Mouse (Mus musculus): Measurements from ENCODE around the gene Fxr2. TPM values are rescaled to one million over a fixed set of nuclear protein-coding genes. Genes with fewer than 3 reads are reported as not detected.

Fxr2 gene
- polyA plus RNA-seq, 1 experiment from 2014 or later, result 40.1 TPM

GRCm38 (mm10) chr11:69657462-69657881 is 24.7 kb downstream of the Fxr2 start:
- Histone ChIP-seq H3K4me3 (no peak overlapping the region), H3K4me2 (no peak overlapping the region), H3K9me3 (replicated peaks) (no peaks in the 10 kb centered on the region), H3K9ac (no peak overlapping the region), H3K4me1 (replicated peaks) (peaks cover 39% of the 10 kb centered on the region), H3K27me3 (replicated peaks) (no peaks in the 10 kb centered on the region), H3K36me3 (peaks cover 48% of the 10 kb centered on the region), H3K27ac (ENCODE audit: poor library complexity, severe bottlenecking) (no peak overlapping the region)
- WGBS, result 82% methylated on average over 15 of the region's 15 CpGs
- no peak for ATAC-seq (ENCODE audit: insufficient number of reproducible peaks, low FRiP score)

- Histone ChIP-seq H3K9me3 (replicated peaks) (no peaks in the 10 kb centered on the region), H3K4me1 (replicated peaks) (peaks cover 30% of the 10 kb centered on the region), H3K36me3 (peaks cover 54% of the 10 kb centered on the region), H3K27me3 (replicated peaks) (no peaks in the 10 kb centered on the region), H3K4me2 (peak overlapping the region; percentile 72), H3K4me3 (peak overlapping the region; percentile 65), H3K9ac (peak overlapping the region; percentile 75), H3K27ac (ENCODE audit: poor library complexity, severe bottlenecking) (peak overlapping the region; percentile 97)
- ATAC-seq (ENCODE audit: insufficient number of reproducible peaks, low FRiP score), result no peak
- WGBS, result 63% methylated on average over 3 of the region's 3 CpGs
These were observed 28.6 kb downstream of the Fxr2 start for GRCm38 (mm10) chr11:69661221-69661881.

GRCm38 (mm10) chr11:69662213-69662966 is 29.6 kb downstream of the Fxr2 start, which contains the start of gene Mpdu1:
Gene Mpdu1, minus strand, starts transcription at chr11:69662642.
- no peaks in the 10 kb centered on the region for H3K27me3 ChIP-seq (replicated peaks)
- under 1% methylated on average over 48 of the region's 48 CpGs for WGBS
- H3K4me2 ChIP-seq, result peak within 1 kb of the TSS; percentile 72
- peaks cover 20% of the 10 kb centered on the region for H3K4me1 ChIP-seq (replicated peaks)
- H3K9ac ChIP-seq, result peak within 1 kb of the TSS; percentile 75
- H3K36me3 ChIP-seq, result peaks cover 53% of the 10 kb centered on the region
- H3K27ac ChIP-seq (ENCODE audit: poor library complexity, severe bottlenecking), result peak within 1 kb of the TSS; percentile 97
- H3K4me3 ChIP-seq, result peak within 1 kb of the TSS; percentile 65
- peak; percentile 95 for ATAC-seq (ENCODE audit: insufficient number of reproducible peaks, low FRiP score)
- H3K9me3 ChIP-seq (replicated peaks), result no peaks in the 10 kb centered on the region

GRCm38 (mm10) chr11:69662967-69663671 is 30.3 kb downstream of the Fxr2 start:
- Histone ChIP-seq H3K4me2 (peak overlapping the region; percentile 72), H3K27me3 (replicated peaks) (no peaks in the 10 kb centered on the region), H3K4me1 (replicated peaks) (peaks cover 20% of the 10 kb centered on the region), H3K4me3 (peak overlapping the region; percentile 65), H3K9ac (peak overlapping the region; percentile 75), H3K36me3 (peaks cover 53% of the 10 kb centered on the region), H3K27ac (ENCODE audit: poor library complexity, severe bottlenecking) (peak overlapping the region; percentile 97), H3K9me3 (replicated peaks) (no peaks in the 10 kb centered on the region)
- ATAC-seq (ENCODE audit: insufficient number of reproducible peaks, low FRiP score), result no peak
- WGBS, result 71% methylated on average over 13 of the region's 13 CpGs

- Histone ChIP-seq H3K27me3 (replicated peaks) (no peaks in the 10 kb centered on the region), H3K4me2 (no peak overlapping the region), H3K4me1 (replicated peaks) (peaks cover 21% of the 10 kb centered on the region), H3K27ac (ENCODE audit: poor library complexity, severe bottlenecking) (no peak overlapping the region; the same call in 1 of the 2 replicates), H3K36me3 (peaks cover 53% of the 10 kb centered on the region), H3K4me3 (no peak overlapping the region), H3K9ac (0 out of 2 replicates have a peak overlapping the region, but pooled peaks have one; percentile 2), H3K9me3 (replicated peaks) (no peaks in the 10 kb centered on the region)
- ATAC-seq (ENCODE audit: insufficient number of reproducible peaks, low FRiP score), result no peak
- 82% methylated on average over 6 of the region's 6 CpGs for WGBS
These were observed 31.0 kb downstream of the Fxr2 start for GRCm38 (mm10) chr11:69663795-69664194.

GRCm38 (mm10) chr11:69664841-69665240 is 32.1 kb downstream of the Fxr2 start:
- Histone ChIP-seq H3K4me3 (no peak overlapping the region), H3K27ac (ENCODE audit: poor library complexity, severe bottlenecking) (no peak overlapping the region), H3K9me3 (replicated peaks) (no peaks in the 10 kb centered on the region), H3K4me1 (replicated peaks) (peaks cover 32% of the 10 kb centered on the region), H3K27me3 (replicated peaks) (no peaks in the 10 kb centered on the region), H3K4me2 (no peak overlapping the region), H3K36me3 (peaks cover 58% of the 10 kb centered on the region), H3K9ac (no peak overlapping the region)
- WGBS, result 86% methylated on average over 7 of the region's 7 CpGs
- no peak for ATAC-seq (ENCODE audit: insufficient number of reproducible peaks, low FRiP score)

- Histone ChIP-seq H3K27ac (ENCODE audit: poor library complexity, severe bottlenecking) (0 out of 2 replicates have a peak overlapping the region, but pooled peaks have one; percentile 7), H3K4me2 (no peak overlapping the region), H3K36me3 (peaks cover 65% of the 10 kb centered on the region), H3K4me1 (replicated peaks) (peaks cover 37% of the 10 kb centered on the region), H3K9me3 (replicated peaks) (no peaks in the 10 kb centered on the region), H3K9ac (no peak overlapping the region), H3K27me3 (replicated peaks) (no peaks in the 10 kb centered on the region), H3K4me3 (no peak overlapping the region)
- WGBS, result 76% methylated on average over 9 of the region's 9 CpGs
- no peak for ATAC-seq (ENCODE audit: insufficient number of reproducible peaks, low FRiP score)
These were observed 32.7 kb downstream of the Fxr2 start for GRCm38 (mm10) chr11:69665457-69665960.

GRCm38 (mm10) chr11:69665961-69666664 is 33.3 kb downstream of the Fxr2 start, which contains the start of gene Cd68:
Gene Cd68, minus strand, starts transcription at chr11:69666153.
- ATAC-seq (ENCODE audit: insufficient number of reproducible peaks, low FRiP score), result no peak
- Histone ChIP-seq H3K4me2 (no peak within 1 kb of the TSS), H3K36me3 (peaks cover 70% of the 10 kb centered on the region), H3K27ac (ENCODE audit: poor library complexity, severe bottlenecking) (0 out of 2 replicates have a peak within 1 kb of the TSS, but pooled peaks have one; percentile 7), H3K27me3 (replicated peaks) (no peaks in the 10 kb centered on the region), H3K4me1 (replicated peaks) (peaks cover 37% of the 10 kb centered on the region), H3K9ac (no peak within 1 kb of the TSS), H3K4me3 (no peak within 1 kb of the TSS), H3K9me3 (replicated peaks) (no peaks in the 10 kb centered on the region)
- 31% methylated on average over 7 of the region's 7 CpGs for WGBS

GRCm38 (mm10) chr11:69666665-69667005 is 33.8 kb downstream of the Fxr2 start:
- Histone ChIP-seq H3K9me3 (replicated peaks) (no peaks in the 10 kb centered on the region), H3K27ac (ENCODE audit: poor library complexity, severe bottlenecking) (no peak overlapping the region), H3K9ac (no peak overlapping the region), H3K4me3 (no peak overlapping the region), H3K36me3 (peaks cover 70% of the 10 kb centered on the region), H3K27me3 (replicated peaks) (no peaks in the 10 kb centered on the region), H3K4me2 (no peak overlapping the region), H3K4me1 (replicated peaks) (peaks cover 32% of the 10 kb centered on the region)
- WGBS, result 85% methylated on average over 3 of the region's 3 CpGs
- ATAC-seq (ENCODE audit: insufficient number of reproducible peaks, low FRiP score), result no peak
